8 mouse cellular contexts compared by ENCODE assay signal in the genomic region with DNA sequence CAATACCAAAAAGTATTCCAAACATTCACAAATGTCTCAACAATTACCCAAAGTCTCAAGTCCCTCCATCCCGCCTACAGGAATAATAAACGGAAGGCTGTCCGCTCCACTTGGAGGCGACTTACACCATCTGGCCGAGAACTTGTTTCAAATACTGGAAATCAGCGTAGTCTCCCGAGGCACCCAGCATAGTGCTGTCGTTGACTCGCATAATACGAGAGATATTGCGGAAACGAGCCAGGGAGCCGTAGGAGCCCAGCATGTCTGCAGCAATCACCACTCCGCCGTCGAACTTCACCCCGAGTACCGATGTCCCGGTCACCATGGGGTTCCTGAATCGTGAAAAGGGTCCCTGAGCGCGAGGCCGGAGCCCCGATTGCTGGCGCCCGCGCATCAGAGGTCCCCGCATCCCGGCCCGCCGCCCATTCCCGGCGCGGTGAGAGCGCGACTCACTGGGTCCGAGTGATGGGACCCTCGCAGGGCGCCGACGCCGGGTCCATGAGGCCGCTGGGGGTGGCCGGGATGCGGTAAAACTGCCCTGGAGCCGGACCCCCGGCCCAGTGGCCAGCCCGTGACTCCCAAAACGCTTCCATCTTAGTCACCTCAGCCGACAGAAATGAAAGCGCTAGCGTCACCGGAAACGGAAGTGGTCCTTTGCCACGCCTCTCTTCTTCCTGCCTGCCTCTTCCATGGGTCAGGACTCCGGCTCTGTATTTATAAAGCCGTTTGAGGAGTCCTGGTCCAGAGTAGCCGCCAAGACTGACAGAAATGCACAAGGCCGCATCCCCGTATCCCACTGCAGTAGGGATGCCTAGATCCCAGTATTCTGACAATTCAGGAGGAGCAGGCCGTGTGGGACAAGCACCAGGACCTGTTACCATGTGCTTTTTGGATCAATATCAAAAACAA. TPM values are rescaled to one million over a fixed set of nuclear protein-coding genes. Genes with fewer than 3 reads are reported as not detected.
DNase-seq lines count a peak whose midpoint lies in the region; ATAC-seq lines count a peak whose summit lies in the region.

A gene (minus strand): TSS at position 646 of the 909 bp plus-strand sequence.

- peak within 1 kb of the TSS; percentile 88 for H3K4me2 ChIP-seq in hindbrain, embryonic 16.5 days (ENCODE audit: low read length)

- DNase-seq in WW6 (ENCODE audit: low read depth, low spot score), result peak; percentile 61
- DNase-seq in cerebellum, postnatal 36 days, result peak; percentile 83 to 88
- peak; percentile 89 for DNase-seq in gastrocnemius, adult 18-20 months (ENCODE audit: low spot score)
- peak; percentile 79 to 89 for DNase-seq in left cerebral cortex, adult 18-20 months (ENCODE audit: low spot score in 2 of 2)
- DNase-seq in right cerebral cortex, adult 18-20 months, result peak; percentile 90
- peak; percentile 72 for DNase-seq in urinary bladder, postnatal 25 days (ENCODE audit: low spot score)

- no peaks in the 10 kb centered on the region for H3K9me3 ChIP-seq in hindbrain, embryonic 16.5 days (ENCODE audit: control insufficient read depth, low read length)

- peak within 1 kb of the TSS; percentile 93 for H3K9ac ChIP-seq in hindbrain, embryonic 16.5 days (ENCODE audit: low read depth, low read length)

- H3K4me1 ChIP-seq in hindbrain, embryonic 16.5 days (ENCODE audit: control insufficient read depth, insufficient read depth, low read depth, low read length), result peaks cover 15% of the 10 kb centered on the region

- no peaks in the 10 kb centered on the region for H3K27me3 ChIP-seq in hindbrain, embryonic 16.5 days (replicated peaks; ENCODE audit: control insufficient read depth, insufficient read depth, low read length)

- H3K27ac ChIP-seq in hindbrain, embryonic 16.5 days (ENCODE audit: low read depth, low read length), result peak within 1 kb of the TSS; percentile 82
- H3K27ac ChIP-seq in macrophage, result peak within 1 kb of the TSS; percentile 59

- ATAC-seq in hindbrain, embryonic 16.5 days, result peak; percentile 93

- H3K79me2 ChIP-seq in macrophage (ENCODE audit: inconsistent target), result peaks cover 18% of the 10 kb centered on the region

- peaks cover 21% of the 10 kb centered on the region for H3K36me3 ChIP-seq in hindbrain, embryonic 16.5 days (ENCODE audit: control insufficient read depth, insufficient read depth, low read length)
- peaks cover 26% of the 10 kb centered on the region; the same call in 1 of the 2 replicates for H3K36me3 ChIP-seq in macrophage (ENCODE audit: inconsistent target)

- H3K4me3 ChIP-seq in hindbrain, embryonic 16.5 days (ENCODE audit: low read length), result peak within 1 kb of the TSS; percentile 62
- peak within 1 kb of the TSS; percentile 97 for H3K4me3 ChIP-seq in macrophage (ENCODE audit: inconsistent target)

- under 1% methylated on average over 56 of the region's 61 CpGs for WGBS in hindbrain, embryonic 16.5 days
- WGBS in macrophage (ENCODE audit: missing documents), result under 1% methylated on average over 61 of the region's 61 CpGs

RNA-seq across cellular contexts. Expression of the gene that starts here (rescaled TPM):
- total RNA-seq in gastrocnemius, adult 18-20 months (2021), result 100 to 1,000 TPM; 173 to 201 TPM
- polyA plus RNA-seq in hindbrain, embryonic 16.5 days (2015; fragmentation: Nextera tagmentation; extraction: Ambion mirVana), result 358 and 373 TPM in 2 replicates
- 100 to 1,000 TPM; 281 to 296 TPM for total RNA-seq in left cerebral cortex, adult 18-20 months (2021)
- 100 to 1,000 TPM in 4 of 26 experiments, 10 to 100 TPM in 22; 40.9 to 115 (median 76.3) TPM for total RNA-seq in macrophage (2018; cell fraction: chromatin; rRNA removed)
- 100 to 1,000 TPM; 131 to 223 (median 168) TPM for total RNA-seq in macrophage (2018; cell fraction: cytosol; rRNA removed)
- total RNA-seq in macrophage (2018; cell fraction: nucleus; rRNA removed), result 100 to 1,000 TPM in 6 of 26 experiments, 10 to 100 TPM in 20; 47.3 to 128 (median 81.5) TPM
- 61.3 to 218 TPM (median 156 TPM) in 3 replicates for polyA plus RNA-seq in macrophage (2018)

Comparison
In these comparisons a context has a peak if more than half of its experiments do, and no peak if none do; other contexts are left out.
1. Peak in every context shown above with its lines: DNase-seq, ATAC-seq, H3K4me3 ChIP-seq and H3K27ac ChIP-seq.